Mouse (Mus musculus) midbrain, embryonic 10.5 days (tissue): ENCODE results near the gene Ddost. TPM values are rescaled to one million over a fixed set of nuclear protein-coding genes. Genes with fewer than 3 reads are reported as not detected.
A peak's percentile ranks its signal among the peaks of the same experiment; 100 is the strongest.

Source experiments
- DNase-seq: peaks from one replicate; pipeline ENCODE4 v3.0.0-alpha.2; 2017; ENCODE audit warnings: low spot score
- H3K27ac ChIP-seq: fragments of 300-500 bp; sonication (generic); replicated peaks from 2 replicates; pipeline ENCODE4 v1.5.1; 2016; ENCODE audit warnings: mild to moderate bottlenecking
- H3K27me3 ChIP-seq: fragments of 300-500 bp; sonication (generic); 2 replicates; pipeline ENCODE4 v1.6.1; 2016; ENCODE audit warnings: low read depth, mild to moderate bottlenecking; ENCODE audit not compliant: poor library complexity, severe bottlenecking
- H3K36me3 ChIP-seq: fragments of 300-500 bp; sonication (generic); 2 replicates; pipeline ENCODE4 v1.6.1; 2016; ENCODE audit warnings: mild to moderate bottlenecking, moderate library complexity
- H3K4me1 ChIP-seq: fragments of 300-500 bp; sonication (generic); 2 replicates; pipeline ENCODE4 v1.6.1; 2016
- H3K4me3 ChIP-seq: fragments of 300-500 bp; sonication (generic); 2 replicates; pipeline ENCODE4 v1.5.1; 2016; ENCODE audit warnings: mild to moderate bottlenecking, moderate library complexity
- H3K9me3 ChIP-seq: fragments of 300-500 bp; sonication (generic); replicated peaks from 2 replicates; pipeline ENCODE4 v1.6.1; 2016; ENCODE audit warnings: mild to moderate bottlenecking
- WGBS: fragments of 180-500 bp; shearing (Covaris S2); methylation state at CpG from one replicate; pipeline ENCODE4 v1.1.7; 2016; 5-methylcytosine and 5-hydroxymethylcytosine counted together
- polyA plus RNA-seq: library from polyadenylated mRNA; unstranded; fragments of >200 nt; fragmentation: Nextera tagmentation; extraction: Ambion mirVana; gene quantifications from 2 replicates; pipeline ENCODE4 v1.2.1, GENCODE M21; 2016

Gene Ddost
- polyA plus RNA-seq, 1 experiment from 2014 or later: 282 TPM

GRCm38 (mm10) chr4:138344891-138345545 lies 40.5 kb downstream of the Ddost start:
- H3K27ac ChIP-seq: no peak overlapping the region
- no peaks in the 10 kb centered on the region for H3K36me3 ChIP-seq
- H3K4me1 ChIP-seq: no peaks in the 10 kb centered on the region
- H3K4me3 ChIP-seq: no peak overlapping the region
- 84% methylated on average over 9 of the region's 9 CpGs for whole genome bisulfite sequencing
- no peaks in the 10 kb centered on the region for H3K27me3 ChIP-seq
- no peak for DNase-seq
- H3K9me3 ChIP-seq: no peaks in the 10 kb centered on the region

DNA sequence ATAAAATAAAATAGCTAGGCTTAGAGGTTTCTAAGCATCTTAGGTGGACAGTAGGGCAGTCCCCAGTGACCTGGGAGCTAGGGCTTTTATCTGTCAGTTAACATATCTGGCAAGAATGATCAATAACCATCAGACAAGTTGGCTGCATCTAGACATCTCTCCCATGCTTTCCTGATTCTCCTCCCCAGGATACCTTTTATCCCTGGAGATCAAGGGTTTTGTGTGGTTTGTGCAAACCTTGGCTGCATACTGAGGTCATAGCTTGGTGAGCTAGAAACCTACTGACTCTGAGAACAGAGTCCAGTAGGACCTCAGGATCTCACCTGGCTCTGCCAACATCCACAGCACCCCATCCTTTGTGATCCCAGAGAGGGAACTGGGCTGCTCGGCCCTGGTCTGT lies 42.8 kb downstream of the Ddost start:
- WGBS: 90% methylated on average over 1 of the region's 1 CpGs
- H3K9me3 ChIP-seq: no peaks in the 10 kb centered on the region

GRCm38 (mm10) chr4:138348716-138349115 lies 44.2 kb downstream of the Ddost start:
- no peaks in the 10 kb centered on the region for H3K36me3 ChIP-seq
- H3K9me3 ChIP-seq: no peaks in the 10 kb centered on the region
- WGBS: 81% methylated on average over 7 of the region's 7 CpGs
- H3K4me3 ChIP-seq: no peak overlapping the region
- DNase-seq: no peak
- H3K27me3 ChIP-seq: no peaks in the 10 kb centered on the region
- H3K4me1 ChIP-seq: no peaks in the 10 kb centered on the region
- H3K27ac ChIP-seq: no peak overlapping the region

More for the DNA sequence above, 42.8 kb downstream of the Ddost start:
- no peak for DNase-seq
- H3K27ac ChIP-seq: no peak overlapping the region
- no peak overlapping the region for H3K4me3 ChIP-seq
- no peaks in the 10 kb centered on the region for H3K4me1 ChIP-seq
- H3K36me3 ChIP-seq: no peaks in the 10 kb centered on the region
- no peaks in the 10 kb centered on the region for H3K27me3 ChIP-seq

DNA sequence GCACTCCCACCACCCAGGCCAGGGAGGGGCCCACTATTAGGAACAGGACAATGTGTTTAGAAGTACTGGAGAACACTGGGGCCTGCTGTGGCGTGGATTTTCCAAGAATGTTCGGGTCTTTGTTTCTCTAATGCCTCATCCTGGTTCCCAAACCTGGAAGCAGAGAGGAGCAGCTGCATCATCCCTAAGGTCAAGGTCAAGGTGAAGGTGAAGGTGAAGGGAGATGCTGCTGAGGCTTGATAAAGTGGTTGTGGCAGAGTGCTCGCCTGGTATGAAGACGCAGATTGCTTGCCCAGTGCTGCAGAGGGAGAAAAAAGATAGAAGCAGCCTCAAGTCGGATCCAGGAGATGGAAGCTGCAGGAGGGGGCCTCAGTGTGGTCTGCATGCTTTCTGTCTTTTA lies 47.3 kb downstream of the Ddost start:
- Histone ChIP-seq H3K4me3 (no peak overlapping the region), H3K9me3 (no peaks in the 10 kb centered on the region), H3K36me3 (no peaks in the 10 kb centered on the region), H3K4me1 (no peaks in the 10 kb centered on the region), H3K27me3 (no peaks in the 10 kb centered on the region), H3K27ac (no peak overlapping the region)
- WGBS: 90% methylated on average over 5 of the region's 5 CpGs
- DNase-seq: no peak

DNA sequence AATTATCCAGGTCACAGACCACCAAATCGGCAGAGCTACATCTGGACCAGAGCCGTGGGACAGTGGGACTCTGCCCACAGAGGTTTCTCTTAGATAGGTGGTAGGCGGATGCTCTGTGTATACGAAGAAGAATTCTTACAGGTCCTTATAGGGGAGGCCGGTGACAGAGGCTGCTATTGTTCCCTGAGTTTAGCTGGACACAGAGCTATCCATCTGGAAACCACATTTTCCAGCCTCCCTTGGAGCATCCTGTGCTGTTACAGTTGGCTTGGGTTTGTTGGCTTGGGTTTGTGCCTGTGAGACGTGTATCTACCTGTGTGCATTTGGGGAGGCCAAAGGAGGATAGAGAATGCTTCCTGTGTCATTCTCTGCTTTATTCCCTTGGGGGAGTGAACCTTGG lies 48.2 kb downstream of the Ddost start:
- H3K36me3 ChIP-seq: no peaks in the 10 kb centered on the region
- H3K9me3 ChIP-seq: no peaks in the 10 kb centered on the region
- no peak overlapping the region for H3K4me3 ChIP-seq
- H3K27me3 ChIP-seq: no peaks in the 10 kb centered on the region
- no peaks in the 10 kb centered on the region for H3K4me1 ChIP-seq
- no peak for DNase-seq
- 88% methylated on average over 6 of the region's 6 CpGs for WGBS
- no peak overlapping the region for H3K27ac ChIP-seq

DNA sequence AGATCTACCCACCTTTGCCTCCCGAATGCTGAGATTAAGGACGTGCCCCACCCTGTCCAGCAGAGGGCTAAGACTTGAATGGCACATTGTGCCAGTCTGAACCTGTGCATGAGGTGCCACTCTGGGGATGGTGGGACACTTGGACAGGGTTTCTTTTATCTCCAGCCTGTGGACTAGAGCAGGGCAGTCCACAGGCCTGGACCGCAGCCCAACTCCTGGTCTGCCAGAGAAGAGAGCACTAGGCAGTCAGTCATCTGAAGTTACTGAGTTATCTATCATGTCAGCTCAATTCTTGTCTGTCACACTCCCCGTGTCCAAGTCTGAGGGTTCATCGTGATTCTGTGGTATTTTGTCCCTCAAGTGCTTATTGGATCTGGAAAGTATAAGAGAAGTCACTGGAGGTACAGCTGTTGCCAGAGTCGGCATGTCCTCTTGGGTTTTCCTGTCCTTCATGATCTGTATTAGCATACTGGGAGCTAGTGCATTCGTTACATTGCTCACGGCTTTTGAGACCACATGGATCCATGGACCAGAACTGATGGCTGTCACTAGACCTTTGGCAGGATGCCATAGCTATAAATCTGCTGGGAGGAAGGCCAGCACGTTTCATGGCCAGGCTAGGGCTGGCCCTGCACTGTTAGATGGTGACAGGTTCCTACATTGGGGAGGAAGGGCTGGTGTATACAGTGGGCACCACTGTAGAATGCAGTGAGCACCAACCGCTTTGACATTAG lies 49.1 kb downstream of the Ddost start:
- H3K36me3 ChIP-seq: no peaks in the 10 kb centered on the region
- no peaks in the 10 kb centered on the region for H3K9me3 ChIP-seq
- H3K27me3 ChIP-seq: no peaks in the 10 kb centered on the region
- no peak overlapping the region for H3K4me3 ChIP-seq
- H3K27ac ChIP-seq: no peak overlapping the region
- no peak for DNase-seq
- H3K4me1 ChIP-seq: no peaks in the 10 kb centered on the region
- WGBS: 88% methylated on average over 10 of the region's 10 CpGs

- Histone ChIP-seq H3K4me3 (no peak overlapping the region), H3K27ac (no peak overlapping the region), H3K9me3 (no peaks in the 10 kb centered on the region), H3K27me3 (peaks cover under 1% of the 10 kb centered on the region), H3K4me1 (no peaks in the 10 kb centered on the region), H3K36me3 (no peaks in the 10 kb centered on the region)
- no peak for DNase-seq
- 86% methylated on average over 2 of the region's 2 CpGs for WGBS
Observed at GRCm38 (mm10) chr4:138355496-138355895, 51.0 kb downstream of the Ddost start.

DNA sequence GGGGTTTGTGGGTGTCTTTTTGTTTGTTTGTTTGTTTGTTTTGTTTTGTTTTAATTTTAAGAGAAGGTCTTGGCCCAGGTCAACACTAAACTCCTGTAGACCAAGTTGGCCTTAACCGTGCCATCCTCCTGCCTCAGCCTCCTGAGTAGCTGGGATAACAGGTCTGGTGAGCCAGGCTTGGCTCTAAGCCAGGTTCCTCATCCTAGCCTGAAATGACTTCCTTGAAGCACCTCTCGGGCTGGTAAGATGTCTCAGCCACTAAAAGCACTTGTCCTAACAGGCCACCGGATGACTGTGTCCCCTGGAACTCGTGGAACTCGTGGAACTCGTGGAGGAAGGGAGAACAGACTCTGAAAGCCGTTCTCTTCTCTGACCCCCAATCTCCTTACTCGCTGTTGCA lies 51.6 kb downstream of the Ddost start:
- DNase-seq: no peak
- H3K27ac ChIP-seq: no peak overlapping the region
- peaks cover 7% of the 10 kb centered on the region for H3K27me3 ChIP-seq
- 89% methylated on average over 8 of the region's 8 CpGs for WGBS
- H3K9me3 ChIP-seq: no peaks in the 10 kb centered on the region
- H3K4me3 ChIP-seq: no peak overlapping the region
- no peaks in the 10 kb centered on the region for H3K36me3 ChIP-seq
- H3K4me1 ChIP-seq: peaks cover 2% of the 10 kb centered on the region

DNA sequence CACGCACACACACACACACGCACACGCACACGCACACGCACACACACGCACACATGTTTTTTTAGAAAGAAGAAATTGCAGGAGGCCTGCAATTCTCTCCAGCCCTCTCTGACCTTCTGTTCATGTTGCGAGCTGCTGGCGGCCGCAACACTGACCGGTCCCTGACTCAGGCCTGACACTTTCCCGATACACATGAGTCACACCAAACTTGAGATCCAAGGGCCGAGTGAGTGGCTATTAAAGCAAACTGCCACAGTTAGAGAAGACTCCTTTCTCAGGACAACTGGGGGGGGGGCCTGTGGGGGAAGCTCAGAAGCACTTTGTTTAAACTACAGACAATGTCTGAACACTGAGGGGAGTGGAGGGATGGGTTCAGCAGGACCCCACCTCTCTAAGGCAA lies 52.0 kb downstream of the Ddost start:
- DNase-seq: no peak
- H3K36me3 ChIP-seq: no peaks in the 10 kb centered on the region
- peaks cover 6% of the 10 kb centered on the region for H3K4me1 ChIP-seq
- no peak overlapping the region for H3K27ac ChIP-seq
- 91% methylated on average over 12 of the region's 12 CpGs for WGBS
- H3K4me3 ChIP-seq: no peak overlapping the region
- H3K27me3 ChIP-seq: peaks cover 12% of the 10 kb centered on the region
- H3K9me3 ChIP-seq: no peaks in the 10 kb centered on the region

DNA sequence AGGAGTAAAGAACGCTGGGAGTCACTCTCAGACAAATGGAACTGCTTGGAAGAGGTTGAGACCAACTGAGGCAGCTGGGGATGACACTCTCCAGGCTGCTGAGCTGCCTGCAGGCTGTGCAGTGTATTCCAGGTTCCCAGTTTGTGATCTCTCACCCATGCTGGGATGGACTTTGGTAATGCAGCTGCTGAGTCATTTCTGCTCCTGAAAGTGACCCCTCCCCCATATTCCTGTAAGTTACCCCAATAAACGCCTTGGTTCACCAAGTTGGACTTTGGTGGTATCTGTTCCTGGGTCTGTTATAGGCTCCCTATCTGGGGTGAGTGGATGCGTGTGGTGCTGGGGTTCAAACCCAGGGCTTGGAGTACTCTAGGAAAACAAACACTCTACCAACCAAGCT lies 53.6 kb downstream of the Ddost start:
- Histone ChIP-seq H3K4me1 (peaks cover 9% of the 10 kb centered on the region), H3K27me3 (peaks cover 21% of the 10 kb centered on the region), H3K36me3 (no peaks in the 10 kb centered on the region), H3K9me3 (no peaks in the 10 kb centered on the region), H3K4me3 (no peak overlapping the region), H3K27ac (no peak overlapping the region)
- no peak for DNase-seq
- WGBS: 87% methylated on average over 3 of the region's 3 CpGs

DNA sequence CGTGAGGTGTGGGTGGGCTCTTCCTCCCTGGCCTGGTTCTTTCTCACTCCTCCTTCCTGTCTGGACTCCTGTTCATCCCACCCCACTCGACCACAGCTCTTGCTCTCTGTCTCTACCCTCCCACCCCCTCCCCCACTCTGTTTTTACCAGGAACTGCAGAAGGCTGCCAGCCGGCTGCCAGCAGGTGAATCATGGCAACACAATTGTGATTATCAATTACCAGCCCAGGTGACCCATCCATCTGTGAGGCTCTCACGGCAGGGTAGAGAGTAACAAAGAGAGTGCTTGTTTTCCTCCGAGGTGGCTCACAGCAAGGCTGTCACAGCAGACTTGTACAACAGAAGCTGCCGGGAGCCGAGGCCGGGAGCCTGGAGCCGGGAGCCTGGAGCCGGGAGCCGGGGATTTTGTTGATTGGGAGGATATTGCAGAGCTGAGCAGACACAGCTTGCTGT lies 56.9 kb downstream of the Ddost start:
- no peaks in the 10 kb centered on the region for H3K36me3 ChIP-seq
- H3K4me3 ChIP-seq: 0 out of 2 replicates have a peak overlapping the region, but pooled peaks have one; percentile 14
- peak; percentile 26 for DNase-seq
- no peak overlapping the region; the same call in 1 of the 2 replicates for H3K27ac ChIP-seq
- H3K4me1 ChIP-seq: peaks cover 9% of the 10 kb centered on the region
- peaks cover 30% of the 10 kb centered on the region for H3K27me3 ChIP-seq
- H3K9me3 ChIP-seq: no peaks in the 10 kb centered on the region
- WGBS: 8% methylated on average over 11 of the region's 11 CpGs
